In the genomic region with DNA sequence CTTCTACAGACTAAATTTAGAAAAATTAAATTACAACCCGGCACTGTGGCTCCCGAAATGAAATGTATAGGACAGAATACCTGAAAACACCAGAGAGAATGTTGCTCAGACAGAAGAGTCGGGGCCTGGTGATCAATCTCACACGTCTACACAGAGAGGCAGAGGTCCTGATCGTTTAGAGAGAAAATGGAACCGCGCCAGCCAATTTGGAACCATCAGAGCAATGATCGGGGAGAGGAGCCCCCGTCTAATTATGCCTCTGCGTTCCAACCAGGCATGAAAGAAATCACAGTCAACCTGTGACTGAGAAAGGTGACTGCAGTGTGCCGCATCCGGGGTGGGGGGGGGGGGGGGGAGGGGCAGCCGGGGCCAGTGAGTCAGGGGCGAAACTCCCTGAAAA, we compare ENCODE assay signal across 17 mouse cellular contexts. TPM values are rescaled to one million over a fixed set of nuclear protein-coding genes. Genes with fewer than 3 reads are reported as not detected.
"Had no signal": no experiment of that assay in that cellular context is flagged by ENCODE, and none has a peak within 500 bp of the region (broad histone marks: within the 10 kb centered on the region; RNA-seq: fewer than 3 reads in every experiment).

No protein-coding gene starts in this region.

- H3K4me3 ChIP-seq: limb, embryonic 13.5 days had no signal

- H3K4me2 ChIP-seq: limb, embryonic 13.5 days; midbrain, embryonic 11.5 days had no signal

- H3K9ac ChIP-seq: limb, embryonic 13.5 days; liver, embryonic 14.5 days had no signal

- ATAC-seq: midbrain, embryonic 16.5 days had no signal

- H3K27ac ChIP-seq: kidney, postnatal 0 days; limb, embryonic 13.5 days; liver, embryonic 14.5 days had no signal

- DNase-seq: kidney, adult 11 months; kidney, adult 9 months; kidney, postnatal 36 days; layer of hippocampus, adult 9-11 months; layer of hippocampus, postnatal 36 days; lung, adult 18-20 months; lung, postnatal 36 days; right cerebral cortex, adult 18-20 months; right cerebral cortex, postnatal 25 days; thymus, adult 18-20 months; thymus, postnatal 14 days had no signal

- H3K36me3 ChIP-seq: limb, embryonic 13.5 days had no signal

- H3K27me3 ChIP-seq: limb, embryonic 13.5 days had no signal

- H3K9me3 ChIP-seq: limb, embryonic 13.5 days had no signal

RNA-seq across cellular contexts. Expression of a gene that starts 24.4 kb away (rescaled TPM):
- total RNA-seq: megakaryocyte, adult 5-6 weeks had no signal
